Mouse (Mus musculus) MN1 (cell line): ENCODE data around the gene Rabif.
A peak's percentile ranks its signal among the peaks of the same experiment; 100 is the strongest.

ENCODE experiments used
- DNase-seq: peaks from one replicate; pipeline ENCODE4 v3.0.0-alpha.2; 2016; ENCODE audit warnings: low spot score

Gene Rabif

DNA sequence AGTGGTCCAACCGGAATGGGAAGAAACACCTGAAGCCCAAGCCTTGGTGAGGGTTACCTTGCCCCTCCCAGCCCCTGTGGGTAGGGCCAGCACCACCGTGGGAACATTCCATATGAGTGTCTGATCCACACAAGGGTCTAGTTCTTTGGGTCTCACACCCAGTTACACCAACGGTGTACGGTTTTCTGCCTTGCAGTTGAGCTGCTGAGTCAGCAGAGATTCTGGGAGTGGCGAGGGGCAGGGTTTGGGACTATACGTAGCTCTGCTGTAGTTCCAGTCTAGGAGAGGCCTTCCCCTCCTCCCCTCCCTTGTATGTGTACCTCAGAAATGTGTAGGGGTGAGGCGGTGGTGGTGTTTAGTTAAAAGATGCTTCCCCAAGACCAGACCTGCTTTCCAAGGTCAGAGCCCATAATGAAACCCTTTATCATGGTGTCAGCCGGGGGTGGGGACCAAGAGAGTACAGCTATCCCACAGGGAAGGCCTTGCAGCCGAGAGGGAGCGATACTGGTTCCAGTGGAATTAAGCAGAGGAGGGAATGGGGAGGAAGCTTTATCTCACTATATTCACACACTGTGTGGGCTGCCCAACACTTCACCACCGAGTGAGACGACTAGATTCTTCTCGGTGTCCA is 60.9 kb downstream of the Rabif start:
- no peak for DNase-seq

DNA sequence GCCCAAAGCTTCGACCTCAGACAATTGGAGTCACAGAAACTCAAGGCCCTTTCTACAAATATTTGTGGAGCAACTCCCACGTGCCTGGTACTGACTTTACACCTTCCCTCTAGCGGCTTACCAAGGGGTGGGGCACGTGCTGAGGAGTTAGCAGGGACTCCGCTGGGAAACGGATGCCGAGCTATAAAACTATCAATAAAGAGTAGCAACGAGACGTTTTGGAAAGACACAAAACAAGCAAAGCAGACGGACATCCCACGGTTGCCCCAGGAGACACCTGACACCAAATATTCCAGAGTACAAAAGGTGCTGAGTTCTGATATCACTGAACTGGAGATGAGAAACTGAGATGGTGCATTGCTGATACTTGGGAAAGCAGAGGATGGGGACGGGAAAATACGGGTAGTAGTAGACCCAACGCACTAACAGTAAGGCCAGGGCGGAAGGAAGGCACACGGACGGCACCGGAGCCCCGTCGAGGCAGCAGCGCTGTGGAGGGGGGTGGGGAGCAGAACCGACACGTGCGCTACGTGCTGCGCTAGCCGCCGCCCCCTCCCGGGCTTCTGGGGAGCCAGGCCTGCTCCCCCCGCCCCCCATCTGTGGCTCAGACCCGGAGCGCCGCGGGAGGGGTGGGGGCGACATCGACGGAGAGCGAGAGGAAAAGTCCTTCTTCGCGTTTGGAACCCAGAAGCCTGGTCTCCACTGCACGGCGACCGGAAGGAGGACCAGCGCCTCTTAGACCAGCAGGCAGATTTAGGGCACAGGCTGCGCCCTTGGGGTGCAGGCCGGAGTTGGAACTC is 61.6 kb downstream of the Rabif start:
- peak; percentile 35 for DNase-seq

DNA sequence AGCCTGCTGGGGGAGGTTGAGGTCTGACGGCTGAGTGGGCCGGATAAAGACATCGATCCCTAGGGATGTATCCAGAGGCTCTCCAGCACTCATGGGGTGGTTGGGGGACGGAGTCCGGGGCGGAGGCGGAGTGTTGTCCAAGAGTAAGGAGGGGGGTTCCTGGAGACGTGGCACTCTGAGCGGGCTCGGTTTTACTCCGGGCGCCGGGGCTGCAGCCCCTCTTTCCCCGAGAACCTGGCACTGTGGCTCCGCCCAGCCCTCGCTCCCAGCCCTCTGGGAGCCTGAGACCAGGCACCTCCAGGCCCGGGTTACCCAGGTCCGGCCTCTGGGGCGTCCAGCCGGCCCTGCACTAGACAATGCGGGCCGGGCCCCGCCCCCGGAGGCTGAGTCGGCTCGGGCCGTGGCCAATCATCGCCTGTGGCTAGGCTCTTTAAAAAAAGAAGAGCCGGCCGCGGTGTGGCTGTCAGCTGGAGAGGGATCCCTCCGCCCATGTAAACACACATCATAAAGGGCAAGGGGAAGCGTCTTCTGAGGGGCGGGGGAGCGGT is 62.3 kb downstream of the Rabif start:
- DNase-seq = peak; percentile 98
